Mouse (Mus musculus): ENCODE measurements at regions not wholly inside any gene's neighbourhood (a gene's known extent, or its start where the extent isn't known, plus 50 kb on each side); places are given as distances from the start of the nearest gene placed in this dataset.

- TF ChIP-seq CTCF (IDR thresholded peaks at IDR 0.05; ENCODE audit: control insufficient read depth, insufficient read depth, low read length): no peak
- TF ChIP-seq POLR2A (IDR thresholded peaks at IDR 0.05; ENCODE audit: borderline replicate concordance, control insufficient read depth, low read depth, low read length): no peak
Measured at GRCm38 (mm10) chr10:9531931-9532330, 143.1 kb downstream of the Samd5 start.

Data from bone marrow, adult 2 months (tissue).